Mouse (Mus musculus) kidney, adult 8-10 months (tissue): Measurements from ENCODE around the gene Rbm25.

ENCODE experiments used
- DNase-seq, 2 experiments: peaks; one replicate each; pipeline ENCODE4 v3.0.0; 2022

Rbm25 gene

GRCm38 (mm10) chr12:83651414-83651813, 20.4 kb downstream of the Rbm25 start:
- no peak for DNase-seq

GRCm38 (mm10) chr12:83685466-83685865, 54.4 kb downstream of the Rbm25 start:
- no peak for DNase-seq

GRCm38 (mm10) chr12:83686575-83687350, 55.7 kb downstream of the Rbm25 start:
- peak; percentile 43 to 52 for DNase-seq

DNA sequence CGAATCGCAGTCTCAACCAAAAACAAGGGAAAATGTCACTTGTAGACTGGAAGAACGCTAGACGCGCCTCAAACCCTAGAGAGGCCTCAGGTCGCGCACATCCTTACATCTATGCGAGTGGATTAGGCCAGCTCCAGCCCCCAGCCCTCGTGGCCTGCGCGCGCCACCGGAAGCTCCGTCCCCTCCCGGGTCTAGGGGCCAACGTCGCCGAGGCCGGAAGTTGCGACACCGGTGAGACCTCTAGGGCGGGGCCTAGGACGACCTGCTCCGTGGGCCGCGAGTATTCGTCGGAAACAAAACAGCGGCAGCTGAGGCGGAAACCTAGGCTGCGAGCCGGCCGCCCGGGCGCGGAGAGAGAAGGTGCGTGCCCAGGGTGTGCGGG, 56.9 kb downstream of the Rbm25 start, which contains the start of gene Psen1:
Gene Psen1, plus strand, starts transcription at position 219 of the 382 bp plus-strand sequence.
- peak; percentile 89 to 91 for DNase-seq

DNA sequence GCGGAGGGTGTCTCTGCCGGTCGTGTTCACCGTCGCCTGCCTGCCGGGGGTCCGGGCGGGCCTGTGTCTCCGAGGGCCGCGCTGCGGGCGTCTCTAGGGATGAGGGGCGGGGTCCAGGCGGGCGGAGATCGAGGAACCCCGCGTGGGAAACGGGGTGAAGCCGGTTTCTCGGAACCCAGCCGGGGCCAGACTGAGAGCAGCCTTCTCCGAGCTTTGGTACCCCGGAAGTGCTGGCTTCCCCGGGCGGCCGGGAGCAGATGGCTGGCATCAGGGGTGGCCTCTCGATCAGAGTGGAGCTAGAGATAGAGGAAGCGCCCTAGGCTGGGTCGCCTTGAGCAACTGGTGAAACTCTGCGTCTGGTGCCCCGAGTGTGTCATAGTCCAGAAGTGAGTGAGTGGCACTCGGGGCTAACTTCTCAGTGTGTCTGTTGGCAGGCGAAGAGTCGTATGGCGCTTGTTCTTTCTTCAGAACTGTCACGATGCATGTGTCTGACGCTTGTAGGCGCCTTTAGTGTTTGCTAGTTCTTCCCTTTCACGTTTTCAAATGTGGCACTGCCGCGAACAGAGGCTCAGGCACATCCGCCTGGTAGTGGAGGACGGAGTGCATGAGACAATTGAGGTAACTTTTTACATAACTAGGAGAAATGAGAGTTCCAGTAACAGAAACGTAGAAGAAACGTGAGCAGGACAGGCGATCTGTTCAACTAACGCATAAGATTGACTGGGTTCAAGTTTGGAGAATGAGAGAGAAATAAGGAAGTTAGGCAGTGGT, 57.5 kb downstream of the Rbm25 start:
- no peak for DNase-seq

DNA sequence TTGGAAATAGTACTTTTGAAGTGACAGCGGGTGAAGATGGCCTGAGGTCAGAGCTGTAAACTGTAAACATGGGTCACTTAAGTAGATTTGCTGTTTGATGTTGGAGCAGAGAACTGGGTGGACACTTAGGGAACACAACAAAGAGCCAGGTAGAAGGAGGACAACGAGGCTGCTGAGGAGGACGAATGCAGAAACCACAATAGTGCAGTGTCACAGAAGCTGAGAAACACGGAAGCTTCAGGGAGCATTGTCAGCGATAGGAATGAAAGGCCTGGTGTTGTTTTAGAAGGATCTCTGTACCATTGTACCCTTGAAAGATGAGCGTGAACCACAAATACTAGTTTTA, 58.0 kb downstream of the Rbm25 start:
- no peak for DNase-seq

GRCm38 (mm10) chr12:83694011-83694410, 63.0 kb downstream of the Rbm25 start:
- DNase-seq, result no peak

GRCm38 (mm10) chr12:83694669-83695068, 63.6 kb downstream of the Rbm25 start:
- DNase-seq, result no peak

DNA sequence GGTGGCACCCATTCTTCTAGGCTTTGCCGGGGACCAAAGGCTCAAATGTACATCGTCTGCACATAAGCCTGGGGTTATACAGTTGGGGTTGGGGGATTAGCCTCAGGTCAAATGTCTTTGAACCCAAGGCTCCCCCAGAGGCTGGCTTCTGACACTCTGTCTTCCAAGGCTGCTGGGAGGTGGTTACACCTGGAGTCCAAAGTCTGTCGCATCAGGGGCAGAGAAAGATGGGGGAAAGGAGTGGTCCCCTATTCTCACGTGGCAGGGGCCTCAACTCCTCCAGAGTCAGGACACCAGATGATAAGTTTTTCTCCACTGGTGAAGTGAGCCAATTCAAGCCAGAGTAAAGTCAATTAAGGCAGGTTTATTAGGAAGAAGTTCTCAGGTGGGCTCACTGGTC, 67.6 kb downstream of the Rbm25 start:
- no peak for DNase-seq

- DNase-seq, result no peak
Measured at GRCm38 (mm10) chr12:83701608-83702007, 70.6 kb downstream of the Rbm25 start.

GRCm38 (mm10) chr12:83702796-83703195, 71.8 kb downstream of the Rbm25 start:
- DNase-seq, result no peak

DNA sequence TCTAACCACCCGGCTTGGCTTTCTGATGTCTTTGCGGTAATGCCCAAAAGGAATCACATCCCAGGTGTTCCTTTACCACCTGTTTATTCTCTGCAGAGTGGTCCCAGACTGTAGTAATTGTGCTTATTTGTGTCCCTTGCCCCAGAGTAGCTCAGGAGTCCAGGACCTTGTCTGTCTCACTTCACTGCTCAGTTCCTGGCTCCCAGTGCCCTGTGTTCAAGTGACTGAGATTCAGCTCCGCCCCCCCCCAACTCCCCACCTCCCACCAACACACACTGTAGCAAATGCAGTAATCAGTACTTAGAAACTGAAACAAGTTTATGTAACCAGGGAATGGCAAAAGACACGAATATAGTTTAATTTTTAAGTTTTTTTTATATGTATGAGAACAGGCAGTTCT, 75.9 kb downstream of the Rbm25 start:
- DNase-seq, result peak in 1 of 2 experiments; percentile 26

DNA sequence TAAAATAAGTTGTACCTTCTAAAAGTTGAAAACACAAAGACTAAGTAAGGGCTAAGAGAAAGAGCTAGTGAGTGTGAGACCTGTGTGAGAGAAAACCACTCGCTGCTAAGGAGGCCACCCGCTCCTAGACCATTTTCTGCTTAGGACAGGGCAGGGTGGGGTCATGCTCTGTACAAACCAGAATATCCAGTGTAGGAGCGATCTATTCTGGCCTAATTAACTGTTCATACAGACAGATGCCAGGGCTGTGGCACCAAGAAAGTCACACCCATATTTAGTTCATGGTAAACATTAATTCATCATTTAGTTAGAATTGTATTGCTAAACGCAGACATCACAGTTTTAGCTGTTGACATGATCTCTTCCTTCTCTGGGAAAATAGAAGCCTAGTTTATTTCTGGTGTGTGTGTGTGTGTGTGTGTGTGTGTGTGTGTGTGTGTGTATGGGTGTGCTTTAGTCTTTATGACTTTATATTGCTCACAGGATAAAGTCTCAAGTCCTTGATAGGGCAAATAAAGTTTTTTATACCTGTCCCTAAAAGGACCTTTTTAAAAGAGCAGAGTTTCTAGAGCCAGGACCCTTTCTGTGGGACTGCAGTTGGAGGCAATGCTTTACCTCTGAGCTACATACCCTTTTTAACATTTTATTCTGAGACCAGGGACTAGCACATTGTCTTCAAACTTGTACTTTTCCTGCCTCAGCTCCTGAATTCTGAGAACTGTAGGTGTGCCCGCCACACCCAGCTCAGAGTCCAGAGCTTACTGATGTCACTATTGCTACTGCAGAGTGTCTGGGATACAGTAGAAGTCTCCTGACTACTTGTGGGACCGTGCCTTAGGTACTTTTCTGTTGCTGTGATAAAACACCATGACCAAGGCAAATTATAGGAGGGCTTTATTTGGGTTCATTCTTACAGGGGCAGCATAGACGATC, 77.4 kb downstream of the Rbm25 start:
- DNase-seq, result no peak

- DNase-seq, result no peak
Measured at GRCm38 (mm10) chr12:83709934-83710333, 78.9 kb downstream of the Rbm25 start.

DNA sequence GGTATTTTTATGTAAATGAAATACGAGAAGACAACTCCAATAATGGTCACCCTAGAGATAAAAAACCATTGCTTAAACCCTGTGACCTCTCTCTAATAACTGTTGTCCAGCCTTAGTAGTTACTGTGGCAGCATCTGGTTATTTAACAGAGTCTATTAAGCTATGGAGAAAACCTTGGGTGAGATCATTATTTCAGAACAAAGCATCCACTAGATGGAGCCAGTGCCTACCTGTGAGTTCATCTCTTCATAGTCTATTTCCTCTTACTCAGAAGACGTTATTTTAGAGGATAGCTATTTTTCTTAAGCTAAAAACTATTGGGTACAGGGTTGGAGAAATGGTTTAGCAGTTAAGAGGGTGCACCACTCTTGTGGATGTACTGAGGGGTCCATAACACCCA, 82.7 kb downstream of the Rbm25 start:
- DNase-seq, result peak; percentile 47 to 54

DNA sequence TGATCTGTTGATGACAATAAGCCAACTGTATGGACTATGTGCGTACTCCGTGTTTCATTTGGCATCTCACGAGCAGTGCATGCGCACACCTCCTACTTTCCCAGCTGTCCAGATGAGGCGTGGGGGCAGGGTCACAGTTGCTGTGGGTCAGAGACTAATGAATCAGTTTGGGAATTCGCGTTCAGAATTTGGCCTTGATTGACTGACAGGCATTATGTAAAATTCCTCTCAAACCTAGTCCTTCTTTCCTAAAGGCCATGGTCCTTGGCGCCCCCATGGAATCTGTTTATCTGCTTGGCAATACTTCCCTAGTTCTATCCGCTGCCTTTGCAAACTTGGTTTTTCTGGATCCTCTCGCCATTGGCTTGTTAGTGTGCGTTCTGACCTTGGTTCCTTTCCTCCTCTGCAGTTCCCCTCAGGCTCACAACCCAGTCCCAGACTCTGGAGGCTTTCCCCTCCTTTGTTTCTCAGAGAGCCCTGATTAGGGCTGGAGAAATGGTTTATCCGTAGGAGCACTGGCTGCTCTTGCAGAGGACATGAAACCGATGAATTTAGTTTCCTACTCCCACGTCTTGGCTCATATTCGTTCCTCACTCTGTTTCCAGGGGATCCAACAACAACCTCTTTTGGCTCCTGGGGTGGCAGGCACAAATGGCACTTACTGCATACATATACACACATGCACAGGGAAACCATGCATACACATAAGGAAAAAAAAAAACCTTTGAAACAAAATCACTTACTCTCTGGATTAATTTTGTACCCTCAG, 85.6 kb downstream of the Rbm25 start:
- DNase-seq, result no peak

DNA sequence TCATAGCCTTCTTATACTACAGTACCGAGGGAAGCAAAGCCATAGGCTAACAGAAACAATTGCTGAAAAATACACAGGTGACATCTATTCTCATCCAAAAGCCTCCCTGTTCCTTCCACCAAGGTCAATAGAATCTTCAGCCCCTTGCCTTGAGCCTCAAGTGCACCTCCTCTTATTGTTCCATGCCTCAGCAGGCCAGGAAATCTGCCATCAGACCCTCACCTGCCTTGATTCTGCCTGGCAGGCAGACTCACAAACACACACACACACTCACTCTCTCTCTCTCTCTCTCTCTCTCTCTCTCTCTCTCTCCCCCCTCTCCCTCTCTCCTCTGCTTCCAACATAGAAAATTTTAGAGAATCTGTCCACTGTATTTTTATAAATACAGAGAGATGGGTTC, 88.4 kb downstream of the Rbm25 start:
- no peak for DNase-seq

GRCm38 (mm10) chr12:83721281-83721680, 90.2 kb downstream of the Rbm25 start:
- DNase-seq, result no peak

- no peak for DNase-seq
Measured at GRCm38 (mm10) chr12:83723037-83723436, 92.0 kb downstream of the Rbm25 start.

DNA sequence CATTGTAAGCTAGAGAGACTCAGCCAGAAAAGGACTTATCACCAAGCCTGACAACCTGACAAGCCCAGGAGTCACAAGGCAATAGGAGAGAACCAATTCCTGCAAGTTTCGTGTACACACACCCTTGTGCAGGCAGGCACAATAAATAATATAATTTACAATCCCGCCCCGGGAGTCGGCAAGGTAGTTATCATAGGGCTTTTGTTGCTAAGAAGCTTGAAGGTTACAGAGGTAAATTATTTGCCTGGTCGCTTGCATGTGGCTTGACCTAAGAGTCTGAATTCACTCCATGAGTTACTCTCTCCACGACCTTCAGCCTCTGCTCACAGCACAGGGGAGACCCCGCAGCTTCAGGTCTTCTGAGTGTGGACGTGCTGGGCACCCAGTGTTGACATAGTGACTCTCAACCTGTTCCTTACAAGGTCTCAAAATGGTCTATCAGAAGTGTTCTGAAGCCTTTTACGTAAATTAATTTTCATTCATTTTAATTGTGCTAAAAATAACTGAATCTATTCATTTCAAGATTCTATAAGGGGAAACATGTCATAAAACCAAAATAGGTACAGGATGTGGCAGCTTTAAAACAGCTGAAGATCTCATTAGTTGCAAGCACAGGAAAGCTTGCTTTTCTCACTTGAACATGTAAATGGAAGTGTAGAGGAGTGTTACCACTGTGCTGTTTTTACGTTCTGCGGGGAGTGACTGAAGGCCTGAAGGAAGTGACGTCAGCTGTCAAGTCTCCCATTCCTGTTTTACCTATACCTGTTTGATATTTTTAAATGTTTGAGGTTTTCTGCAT, 95.7 kb downstream of the Rbm25 start:
- DNase-seq, result peak; percentile 23 to 54

DNA sequence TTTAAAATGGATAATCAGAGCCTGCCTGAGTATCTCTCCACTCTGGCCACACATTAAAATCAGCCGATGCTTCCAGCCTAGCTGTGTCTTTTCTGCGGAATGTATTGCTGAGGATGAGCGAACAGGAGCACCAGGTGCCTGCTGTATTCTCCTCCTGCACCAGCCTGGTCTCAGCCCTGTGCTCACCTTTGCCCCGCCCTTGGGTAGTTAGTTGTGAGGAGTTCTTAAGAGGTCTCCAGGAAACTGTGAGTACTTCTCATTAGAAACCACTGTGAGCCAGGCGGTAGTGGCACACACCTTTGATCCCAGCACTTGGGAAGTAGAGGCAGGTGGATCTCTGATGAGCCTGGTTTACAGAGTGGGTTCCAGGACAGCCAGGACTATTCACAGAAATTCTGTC, 101.2 kb downstream of the Rbm25 start:
- DNase-seq, result no peak
